Mouse (Mus musculus) forebrain, embryonic 16.5 days (tissue): ENCODE measurements around the gene Inhba. TPM values are rescaled to one million over a fixed set of nuclear protein-coding genes. Genes with fewer than 3 reads are reported as not detected.

Experiments used
- ATAC-seq: fragments of 200-750 bp; cut with Nextera tagmentation; 2 replicates; pipeline ENCODE4 v1.8.0; 2017; ENCODE audit warnings: mild to moderate bottlenecking, moderate library complexity
- H3K27ac ChIP-seq: fragments of 300-500 bp; sonication (generic); 2 replicates; pipeline ENCODE4 v1.5.1; 2014; ENCODE audit warnings: low read length, control low read depth
- H3K27me3 ChIP-seq: fragments of 300-500 bp; sonication (generic); replicated peaks from 2 replicates; pipeline ENCODE4 v1.6.1; 2014; ENCODE audit warnings: low read length; ENCODE audit not compliant: control insufficient read depth, insufficient read depth
- H3K36me3 ChIP-seq: fragments of 300-500 bp; sonication (generic); 2 replicates; pipeline ENCODE4 v1.6.1; 2014; ENCODE audit not compliant: control insufficient read depth, insufficient read depth
- H3K4me1 ChIP-seq: fragments of 300-500 bp; sonication (generic); replicated peaks from 2 replicates; pipeline ENCODE4 v1.6.1; 2014; ENCODE audit warnings: low read length; ENCODE audit not compliant: control insufficient read depth, insufficient read depth
- H3K4me2 ChIP-seq: fragments of 300-500 bp; sonication (generic); 2 replicates; pipeline ENCODE4 v1.6.1; 2014; ENCODE audit warnings: mild to moderate bottlenecking, low read length, control low read depth
- H3K4me3 ChIP-seq: fragments of 300-500 bp; sonication (generic); replicated peaks from 2 replicates; pipeline ENCODE4 v1.5.1; 2014; ENCODE audit warnings: mild to moderate bottlenecking, low read length, control low read depth
- H3K9ac ChIP-seq: fragments of 300-500 bp; sonication (generic); replicated peaks from 2 replicates; pipeline ENCODE4 v1.6.1; 2014; ENCODE audit warnings: low read depth, low read length, control low read depth
- H3K9me3 ChIP-seq: fragments of 300-500 bp; sonication (generic); 2 replicates; pipeline ENCODE4 v1.6.1; 2016; ENCODE audit warnings: low read length; ENCODE audit not compliant: control insufficient read depth
- WGBS: fragments of 180-500 bp; shearing (Covaris S2); extraction: QIAGEN DNeasy Blood & Tissue Kit; methylation state at CpG from one replicate; pipeline ENCODE4 v1.1.7; 2014; 5-methylcytosine and 5-hydroxymethylcytosine counted together
- polyA plus RNA-seq: library from polyadenylated mRNA; unstranded; fragments of >200 nt; fragmentation: Nextera tagmentation; extraction: Ambion mirVana; gene quantifications from 2 replicates; pipeline ENCODE4 v1.2.1, GENCODE M21; 2015

Inhba gene
- polyA plus RNA-seq, 1 experiment from 2014 or later, result 10.3 TPM

GRCm38 (mm10) chr13:16008348-16008747 is 3.3 kb upstream of the Inhba start:
- H3K4me3 ChIP-seq, result no peak overlapping the region
- no peak overlapping the region for H3K4me2 ChIP-seq
- H3K9me3 ChIP-seq, result no peaks in the 10 kb centered on the region
- no peak overlapping the region for H3K27ac ChIP-seq
- 0 out of 2 replicates have a peak, but pooled peaks cover 2% of the 10 kb centered on the region for H3K27me3 ChIP-seq
- no peak for ATAC-seq
- H3K36me3 ChIP-seq, result no peaks in the 10 kb centered on the region
- 65% methylated on average over 1 of the region's 1 CpGs for WGBS
- peaks cover 21% of the 10 kb centered on the region for H3K4me1 ChIP-seq
- H3K9ac ChIP-seq, result no peak overlapping the region

- WGBS, result 81% methylated on average over 8 of the region's 8 CpGs
- Histone ChIP-seq H3K27ac (no peak overlapping the region), H3K36me3 (no peaks in the 10 kb centered on the region), H3K27me3 (0 out of 2 replicates have a peak, but pooled peaks cover 4% of the 10 kb centered on the region), H3K9ac (no peak overlapping the region), H3K4me3 (no peak overlapping the region), H3K9me3 (no peaks in the 10 kb centered on the region), H3K4me1 (peaks cover 21% of the 10 kb centered on the region), H3K4me2 (no peak overlapping the region)
- no peak for ATAC-seq
Measured at GRCm38 (mm10) chr13:16009766-16010465, 1.7 kb upstream of the Inhba start.

- Histone ChIP-seq H3K4me3 (no peak overlapping the region), H3K27ac (no peak overlapping the region), H3K27me3 (0 out of 2 replicates have a peak, but pooled peaks cover 4% of the 10 kb centered on the region), H3K36me3 (no peaks in the 10 kb centered on the region), H3K4me1 (peaks cover 21% of the 10 kb centered on the region), H3K4me2 (no peak overlapping the region), H3K9me3 (no peaks in the 10 kb centered on the region), H3K9ac (no peak overlapping the region)
- no peak for ATAC-seq
- 58% methylated on average over 4 of the region's 4 CpGs for WGBS
Measured at GRCm38 (mm10) chr13:16010586-16010985, 1.1 kb upstream of the Inhba start.

GRCm38 (mm10) chr13:16012243-16012887 is 714 bp downstream of the Inhba start:
- WGBS, result 9% methylated on average over 19 of the region's 19 CpGs
- Histone ChIP-seq H3K9me3 (no peaks in the 10 kb centered on the region), H3K4me2 (peak overlapping the region; percentile 95), H3K36me3 (no peaks in the 10 kb centered on the region), H3K27ac (peak overlapping the region; percentile 41; the same call in 1 of the 2 replicates), H3K4me1 (peaks cover 25% of the 10 kb centered on the region), H3K27me3 (0 out of 2 replicates have a peak, but pooled peaks cover 4% of the 10 kb centered on the region), H3K4me3 (peak overlapping the region; percentile 54), H3K9ac (peak overlapping the region; percentile 68)
- peak; percentile 81 for ATAC-seq

GRCm38 (mm10) chr13:16014166-16014565 is 2.5 kb downstream of the Inhba start:
- ATAC-seq, result no peak
- Histone ChIP-seq H3K9me3 (no peaks in the 10 kb centered on the region), H3K27me3 (peaks cover 8% of the 10 kb centered on the region; the same call in 1 of the 2 replicates), H3K4me1 (peaks cover 34% of the 10 kb centered on the region), H3K4me2 (no peak overlapping the region), H3K9ac (no peak overlapping the region), H3K4me3 (no peak overlapping the region), H3K27ac (no peak overlapping the region), H3K36me3 (no peaks in the 10 kb centered on the region)
- 60% methylated on average over 3 of the region's 3 CpGs for WGBS

GRCm38 (mm10) chr13:16016506-16016905 is 4.9 kb downstream of the Inhba start:
- H3K4me2 ChIP-seq, result no peak overlapping the region

GRCm38 (mm10) chr13:16017338-16017737 is 5.7 kb downstream of the Inhba start:
- ATAC-seq, result peak; percentile 6; the same call in 1 of the 2 replicates
- Histone ChIP-seq H3K4me2 (peak overlapping the region; percentile 57), H3K4me1 (peaks cover 16% of the 10 kb centered on the region), H3K27ac (no peak overlapping the region), H3K36me3 (no peaks in the 10 kb centered on the region), H3K9me3 (no peaks in the 10 kb centered on the region), H3K4me3 (peak overlapping the region; percentile 40), H3K27me3 (peaks cover 8% of the 10 kb centered on the region; the same call in 1 of the 2 replicates), H3K9ac (peak overlapping the region; percentile 22)
- under 1% methylated on average over 20 of the region's 20 CpGs for WGBS

More at GRCm38 (mm10) chr13:16016506-16016905, 4.9 kb downstream of the Inhba start:
- H3K9ac ChIP-seq, result no peak overlapping the region
- no peak overlapping the region for H3K4me3 ChIP-seq
- ATAC-seq, result no peak
- no peaks in the 10 kb centered on the region for H3K9me3 ChIP-seq
- H3K27ac ChIP-seq, result no peak overlapping the region
- no peaks in the 10 kb centered on the region for H3K36me3 ChIP-seq
- peaks cover 8% of the 10 kb centered on the region; the same call in 1 of the 2 replicates for H3K27me3 ChIP-seq
- 0% methylated on average over 2 of the region's 2 CpGs for WGBS
- peaks cover 23% of the 10 kb centered on the region for H3K4me1 ChIP-seq

- WGBS, result 3% methylated on average over 9 of the region's 9 CpGs
- Histone ChIP-seq H3K4me1 (peaks cover 13% of the 10 kb centered on the region), H3K4me2 (peak overlapping the region; percentile 57), H3K27me3 (peaks cover 7% of the 10 kb centered on the region; the same call in 1 of the 2 replicates), H3K9me3 (no peaks in the 10 kb centered on the region), H3K36me3 (no peaks in the 10 kb centered on the region), H3K4me3 (peak overlapping the region; percentile 40), H3K9ac (peak overlapping the region; percentile 22), H3K27ac (no peak overlapping the region)
- ATAC-seq, result 0 out of 2 replicates have a peak, but pooled peaks have one; percentile 19
Measured at GRCm38 (mm10) chr13:16017777-16018176, 6.1 kb downstream of the Inhba start.

- H3K9ac ChIP-seq, result no peak overlapping the region
- 0 out of 2 replicates have a peak overlapping the region, but pooled peaks have one; percentile 13 for H3K4me3 ChIP-seq
- H3K27ac ChIP-seq, result no peak overlapping the region
- no peak for ATAC-seq
- 0 out of 2 replicates have a peak overlapping the region, but pooled peaks have one; percentile 15 for H3K4me2 ChIP-seq
- WGBS, result 72% methylated on average over 3 of the region's 3 CpGs
- H3K36me3 ChIP-seq, result no peaks in the 10 kb centered on the region
- peaks cover 18% of the 10 kb centered on the region for H3K4me1 ChIP-seq
- H3K9me3 ChIP-seq, result no peaks in the 10 kb centered on the region
- peaks cover 6% of the 10 kb centered on the region; the same call in 1 of the 2 replicates for H3K27me3 ChIP-seq
Measured at GRCm38 (mm10) chr13:16018807-16019510, 7.3 kb downstream of the Inhba start.
